Mouse (Mus musculus) urinary bladder, adult 18-20 months (tissue): Measurements from ENCODE around the gene Nfe2l1.
"Not testable (repeated sequence)": the region's sequence is repeated elsewhere in the genome, so short reads cannot be mapped to it uniquely, and the experiment has no call there.

ENCODE experiments used
- DNase-seq, 2 experiments: peaks; one replicate each; pipeline ENCODE4 v3.0.0; 2022; ENCODE audit warnings: low spot score in 2 of 2, mixed read lengths in 2 of 2

The Nfe2l1 gene

DNA sequence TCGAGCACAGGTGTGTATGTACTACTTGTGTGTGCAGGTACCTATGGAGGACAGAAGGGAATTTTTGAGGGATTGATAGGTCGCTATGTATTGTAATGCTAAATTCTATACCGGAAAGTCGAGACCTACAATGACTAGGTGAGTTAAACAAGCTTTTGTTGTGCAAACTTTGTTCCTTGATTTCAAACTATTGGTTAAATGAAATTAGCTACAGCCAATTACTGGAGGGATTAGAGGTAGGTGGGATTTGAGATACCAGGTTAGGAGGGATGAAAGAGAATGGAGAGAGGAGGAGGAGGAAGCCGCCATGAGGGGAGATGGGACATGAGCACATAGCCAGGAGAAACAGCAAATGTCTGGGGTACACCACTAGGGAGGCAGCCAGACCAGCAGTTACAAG lies 49.5 kb downstream of the Nfe2l1 start:
- DNase-seq: no peak

DNA sequence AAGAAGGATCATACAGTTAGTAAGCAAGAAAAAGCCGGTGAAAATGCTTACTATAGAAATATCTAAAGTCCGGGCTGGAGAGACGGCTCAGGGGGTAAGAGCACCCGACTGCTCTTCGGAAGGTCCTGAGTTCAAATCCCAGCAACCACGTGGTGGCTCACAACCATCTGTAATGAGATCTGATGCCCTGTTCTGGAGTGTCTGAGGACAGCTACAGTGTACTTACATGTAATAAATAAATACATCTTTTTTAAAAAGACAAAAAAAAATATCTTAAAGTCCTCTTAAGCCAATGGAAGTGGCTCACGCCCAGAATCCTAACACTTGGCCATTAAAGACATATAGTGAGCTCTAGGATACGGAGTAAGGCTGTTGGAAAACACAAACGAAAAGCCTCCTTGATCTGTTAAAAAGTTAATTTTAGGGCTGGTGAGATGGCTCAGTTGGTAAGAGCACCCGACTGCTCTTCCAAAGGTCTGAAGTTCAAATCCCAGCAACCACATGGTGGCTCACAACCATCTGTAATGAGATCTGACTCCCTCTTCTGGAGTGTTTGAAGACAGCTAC lies 51.6 kb downstream of the Nfe2l1 start:
- DNase-seq: not testable (repeated sequence)

DNA sequence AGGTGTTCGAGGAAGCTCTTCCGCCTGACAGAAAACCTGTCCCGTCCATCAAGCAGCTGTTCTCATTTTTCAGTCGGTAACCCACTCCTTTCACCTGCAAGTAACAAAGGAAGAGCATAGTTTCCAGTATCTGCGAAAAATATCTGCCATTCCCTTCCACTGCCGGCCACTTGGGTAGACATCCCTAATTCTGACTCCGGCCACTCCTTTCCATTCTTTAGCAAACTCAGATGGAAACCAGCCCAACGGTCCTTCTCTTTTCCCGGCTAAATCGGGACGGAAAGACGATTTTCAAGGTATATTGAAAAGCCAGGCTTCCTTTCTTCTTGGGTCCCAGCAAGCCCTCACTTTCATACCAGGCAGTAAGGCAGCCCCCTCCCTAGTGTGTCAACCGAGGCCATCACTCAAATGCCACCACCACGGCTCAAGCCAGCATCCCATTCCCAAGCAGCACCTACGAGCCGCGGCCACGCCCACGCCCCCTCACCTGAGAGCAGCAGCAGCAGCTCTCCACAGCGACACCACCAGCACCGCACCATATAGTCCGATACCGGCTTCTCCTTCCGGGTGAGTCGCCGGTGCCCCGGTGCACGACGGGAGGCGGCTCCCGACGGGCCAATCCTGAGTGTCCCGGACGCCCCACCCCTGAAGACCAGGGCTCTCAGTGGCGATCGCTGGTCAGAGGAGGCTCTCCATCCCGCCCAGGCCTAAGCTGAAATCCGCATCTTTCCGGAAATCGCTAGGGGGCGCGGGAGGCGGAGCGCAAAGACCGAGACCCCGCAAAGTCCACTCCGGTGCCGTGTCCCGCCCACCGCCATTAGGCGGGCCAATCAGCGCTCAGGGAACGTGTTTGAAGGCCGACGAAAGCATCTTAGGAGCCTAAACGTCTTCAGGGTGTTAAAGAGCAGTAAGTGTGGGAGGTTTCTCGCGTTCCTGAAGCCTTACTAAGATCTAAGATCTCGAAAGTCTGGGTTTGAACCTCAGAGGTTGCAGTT lies 52.5 kb downstream of the Nfe2l1 start, which contains the start of gene Snx11:
Gene Snx11, minus strand, starts transcription at position 592 of the 995 bp plus-strand sequence.
- DNase-seq: peak; percentile 98 to 100

DNA sequence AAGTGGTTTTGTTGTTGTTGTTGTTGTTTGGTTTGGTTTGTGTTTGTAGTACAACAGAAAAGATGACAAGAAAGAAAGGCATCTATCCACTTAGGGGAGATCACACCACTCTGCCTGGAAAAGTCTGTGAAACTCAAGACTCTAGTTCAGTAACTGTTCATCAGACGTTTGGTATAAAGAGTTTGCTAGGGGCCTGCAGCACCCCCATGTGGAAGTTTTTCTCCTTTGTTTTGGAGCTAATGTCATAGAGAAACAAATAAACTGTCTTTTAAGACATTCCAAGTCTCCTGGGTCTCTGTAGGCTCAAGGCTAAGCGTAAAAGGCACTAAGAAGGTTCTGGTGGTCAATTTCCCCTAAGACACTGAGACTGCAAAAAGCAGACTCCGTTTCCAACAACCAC lies 53.7 kb downstream of the Nfe2l1 start:
- no peak for DNase-seq

DNA sequence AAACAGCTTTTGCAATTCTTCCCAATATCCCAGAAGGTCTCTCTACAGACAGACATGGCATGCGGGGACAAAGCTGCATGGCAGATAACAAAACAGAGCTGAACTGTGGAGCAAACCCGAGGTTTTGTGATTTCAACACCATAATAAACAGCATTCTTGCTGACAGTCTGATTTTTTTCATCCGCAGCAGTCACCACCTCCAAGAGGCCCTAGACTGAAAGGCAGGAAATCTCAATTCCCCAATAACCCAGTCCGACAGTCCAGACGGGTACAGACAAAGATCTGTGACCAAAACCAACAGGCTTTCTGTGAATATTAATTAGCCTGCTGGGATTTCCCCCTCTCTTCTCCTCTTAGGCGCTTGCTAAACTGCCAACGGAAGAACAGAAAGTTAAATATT lies 54.1 kb downstream of the Nfe2l1 start:
- no peak for DNase-seq

DNA sequence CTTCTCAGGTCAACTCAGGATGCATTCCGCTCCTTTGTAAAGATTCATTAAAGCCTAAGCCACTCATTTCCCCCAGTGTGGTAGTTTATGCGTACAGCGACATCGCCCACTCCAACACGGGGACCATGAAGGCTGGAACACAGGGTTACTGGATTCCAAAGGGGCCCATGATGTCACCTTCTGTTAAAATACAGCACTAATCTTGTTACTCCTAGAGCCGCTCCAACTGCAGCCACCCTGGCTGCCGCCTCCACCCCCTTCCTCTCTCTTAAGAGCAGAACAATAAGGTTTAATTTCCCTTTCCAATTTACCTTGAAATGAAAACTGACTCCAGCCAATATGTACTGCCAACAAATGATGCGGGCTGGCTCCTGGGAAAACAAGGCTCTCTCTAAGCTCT lies 54.7 kb downstream of the Nfe2l1 start:
- DNase-seq: no peak

DNA sequence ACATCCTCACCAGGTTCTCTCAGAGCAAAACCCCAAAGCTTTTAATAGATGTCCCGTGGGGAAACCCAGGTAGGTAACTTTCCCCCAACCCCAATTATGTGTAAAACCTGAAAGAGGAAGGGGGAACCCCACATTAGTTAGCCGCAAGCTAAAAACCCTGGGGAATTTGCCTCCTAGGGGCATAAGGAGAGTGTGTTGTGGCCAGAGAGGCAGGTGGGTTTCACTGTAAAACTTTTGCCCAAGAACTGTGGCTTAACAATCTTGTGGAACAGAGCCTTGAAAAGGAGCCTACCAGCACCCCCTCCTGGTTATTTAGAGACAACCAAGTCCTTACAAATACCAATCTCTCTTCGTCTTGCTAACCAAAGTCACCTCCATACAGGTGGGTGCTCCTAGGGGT lies 55.2 kb downstream of the Nfe2l1 start:
- DNase-seq: no peak

DNA sequence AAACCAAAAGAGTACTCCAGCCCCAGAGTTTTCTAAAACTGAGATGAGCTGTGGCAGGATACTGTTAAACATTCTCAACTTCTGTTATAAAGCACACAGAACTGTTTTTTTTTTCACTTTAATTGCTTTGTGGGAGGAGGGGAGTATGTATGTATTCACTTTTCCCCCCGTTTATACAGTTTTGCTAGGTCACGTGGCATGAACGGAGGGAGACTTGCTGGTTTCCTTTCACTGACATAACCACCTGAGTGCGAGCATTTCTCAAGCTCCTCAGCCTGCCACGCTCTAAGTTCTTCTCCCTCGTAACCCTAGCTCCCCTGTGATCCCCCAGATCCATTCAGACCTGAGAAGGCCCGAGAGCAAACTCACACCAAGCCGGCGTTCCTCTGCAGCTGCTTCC lies 57.4 kb downstream of the Nfe2l1 start:
- no peak for DNase-seq

DNA sequence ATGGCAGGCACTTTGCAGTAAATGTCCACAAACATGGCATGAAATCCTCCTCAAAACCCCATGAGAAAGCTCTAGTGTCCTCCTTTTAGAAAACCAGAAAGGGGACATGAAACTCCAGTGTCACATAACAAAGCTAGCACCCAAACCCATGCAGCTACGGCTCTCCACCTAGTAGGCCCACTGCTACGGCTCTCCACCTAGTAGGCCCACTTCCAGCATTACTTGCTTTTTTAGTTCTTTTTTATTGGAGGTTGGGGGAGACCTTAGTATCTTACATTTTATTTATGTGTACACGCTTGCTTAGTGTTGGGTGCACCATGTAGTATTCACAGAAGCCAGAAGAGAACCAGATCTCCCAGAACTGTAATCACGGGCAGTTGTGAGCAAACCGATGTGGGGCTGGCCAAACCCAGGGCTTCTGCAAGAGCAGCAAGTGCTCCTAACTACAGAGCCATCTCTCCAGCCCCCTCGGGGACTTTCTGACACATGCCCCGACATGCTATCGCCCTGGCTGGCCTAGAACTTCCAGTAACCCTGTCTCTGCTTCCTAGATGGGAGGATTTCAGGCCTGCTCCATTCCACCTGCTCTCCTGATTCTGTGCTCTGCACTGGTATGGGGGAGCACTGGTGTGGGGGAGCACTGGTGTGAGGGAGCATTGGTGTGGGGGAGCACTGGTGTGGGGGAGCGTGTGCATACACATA lies 58.3 kb downstream of the Nfe2l1 start:
- no peak for DNase-seq

DNA sequence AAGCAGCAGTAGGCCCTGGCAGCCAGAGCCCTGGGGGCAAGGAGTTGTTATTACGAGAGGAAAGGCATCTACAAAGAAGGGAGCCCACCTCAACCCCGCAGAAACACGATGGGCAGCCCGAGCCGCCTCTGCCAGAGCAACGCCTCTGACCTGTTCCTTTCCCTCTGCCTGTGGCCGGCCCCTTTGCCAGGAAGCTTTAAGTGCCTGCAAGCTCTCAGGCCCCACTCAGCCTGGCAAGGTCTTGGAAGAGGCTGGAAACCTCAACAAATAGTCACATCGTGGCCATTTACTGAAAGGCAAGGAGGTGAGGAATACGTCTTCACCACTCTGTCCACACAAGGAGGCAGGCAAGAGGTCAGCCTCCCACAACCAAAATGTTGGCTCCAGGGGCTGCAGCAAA lies 61.5 kb downstream of the Nfe2l1 start:
- DNase-seq: no peak
